Mouse (Mus musculus): ENCODE data around the gene Gm20422. TPM values are rescaled to one million over a fixed set of nuclear protein-coding genes. Genes with fewer than 3 reads are reported as not detected.
"Not testable (repeated sequence)": the region's sequence is repeated elsewhere in the genome, so short reads cannot be mapped to it uniquely, and the experiment has no call there.

Gm20422 gene
- total RNA-seq, 2 experiments from 2014 or later, result 1.3 TPM; not detected in 1

DNA sequence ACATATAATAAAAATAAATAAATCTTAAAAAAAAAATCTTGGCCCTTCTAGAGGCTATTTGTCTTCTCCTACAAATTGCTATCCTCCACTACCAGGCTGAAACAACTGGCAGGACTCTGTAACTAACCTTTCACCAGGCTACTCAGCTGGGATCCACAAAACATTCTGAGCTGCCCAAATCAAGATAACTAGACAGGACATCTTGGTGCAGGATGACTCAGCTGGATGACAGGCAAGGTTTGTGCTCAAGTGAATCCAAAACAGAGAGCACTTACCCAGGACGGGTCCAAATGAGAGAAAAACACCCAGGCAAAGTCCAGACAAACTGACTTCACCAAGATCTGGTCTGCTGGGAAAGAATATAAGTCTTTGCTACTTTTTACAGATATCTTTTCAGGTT is 39.2 kb downstream of the Gm20422 start:
- no peak for ATAC-seq (replicated peaks; ENCODE audit: low FRiP score, low TSS enrichment, poor library complexity, severe bottlenecking)

- peak; percentile 6; the same call in 1 of the 2 replicates for ATAC-seq (replicated peaks; ENCODE audit: low FRiP score, low TSS enrichment, poor library complexity, severe bottlenecking)
Observed at GRCm38 (mm10) chr8:69717232-69717580, 57.5 kb downstream of the Gm20422 start.

GRCm38 (mm10) chr8:69716403-69717231 is 58.1 kb downstream of the Gm20422 start:
- peak; percentile 98 for ATAC-seq (replicated peaks; ENCODE audit: low FRiP score, low TSS enrichment, poor library complexity, severe bottlenecking)

GRCm38 (mm10) chr8:69715366-69715765 is 59.3 kb downstream of the Gm20422 start:
- no peak for ATAC-seq (replicated peaks; ENCODE audit: low FRiP score, low TSS enrichment, poor library complexity, severe bottlenecking)

DNA sequence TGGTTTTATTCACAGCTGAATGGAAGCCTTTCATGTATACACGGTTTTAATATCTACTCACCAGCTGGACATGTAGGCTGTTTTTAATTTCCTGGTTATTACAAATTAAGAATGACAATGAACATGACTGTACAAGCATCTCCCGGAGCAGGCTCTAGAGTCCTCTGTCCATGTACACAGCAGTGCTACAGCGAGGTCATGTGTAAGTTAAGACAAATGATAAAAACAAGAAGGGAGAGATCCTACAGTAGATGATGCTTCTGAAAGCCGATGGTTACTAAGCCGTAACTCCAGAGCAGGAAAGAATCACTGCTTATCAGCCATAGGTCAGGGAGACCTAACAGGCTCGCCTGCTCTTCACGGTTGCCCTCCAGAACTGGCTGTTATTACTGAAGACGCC is 61.2 kb downstream of the Gm20422 start:
- no peak for ATAC-seq (replicated peaks; ENCODE audit: low FRiP score, low TSS enrichment, poor library complexity, severe bottlenecking)

DNA sequence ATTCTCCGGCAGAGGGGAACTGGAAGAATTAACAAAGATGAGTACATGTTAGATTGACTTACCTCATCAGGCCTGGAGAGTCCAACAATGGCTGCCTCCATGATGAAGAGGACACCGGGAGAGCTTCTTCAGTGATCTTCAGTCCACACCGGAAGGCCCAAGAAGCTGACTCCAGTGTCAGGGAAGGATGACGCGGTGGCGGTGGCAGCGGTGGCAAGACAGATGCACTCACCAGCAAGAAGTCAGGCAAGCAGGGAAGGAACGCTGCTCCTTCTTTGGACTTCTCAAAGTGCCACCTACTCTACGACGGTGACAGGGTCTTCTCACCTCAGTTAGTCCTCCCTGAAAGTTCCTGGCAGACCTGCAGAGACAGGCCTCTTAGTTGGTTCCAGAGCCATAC is 64.1 kb downstream of the Gm20422 start, which contains the start of gene Zfp869:
Gene Zfp869 (minus strand): TSS at position 101 of the 400 bp plus-strand sequence.
- ATAC-seq (replicated peaks; ENCODE audit: low FRiP score, low TSS enrichment, poor library complexity, severe bottlenecking), result not testable (repeated sequence)

GRCm38 (mm10) chr8:69701810-69702209 is 72.9 kb downstream of the Gm20422 start:
- ATAC-seq (replicated peaks; ENCODE audit: low FRiP score, low TSS enrichment, poor library complexity, severe bottlenecking), result peak; percentile 55; the same call in 1 of the 2 replicates

Other genes with a start within 250 kb of the Gm20422 start
- 34.9 and 36.2 TPM in 2 replicates for gene Zfp868, start 149.3 kb downstream of the Gm20422 start, total RNA-seq (2014; fragmentation: Nextera tagmentation)
- gene Zfp868, start 149.3 kb downstream of the Gm20422 start, total RNA-seq (2017), result 12.4 and 16.0 TPM in 2 replicates
- 0.59 TPM in 1 of 2 replicates, not detected in the other for gene Zfp964, start 120.4 kb downstream of the Gm20422 start, total RNA-seq (2014; fragmentation: Nextera tagmentation)
- gene Zfp964, start 120.4 kb downstream of the Gm20422 start, total RNA-seq (2017), result 0.61 and 1.2 TPM in 2 replicates
- 16.3 and 25.8 TPM in 2 replicates for gene Zfp869, start 64.2 kb downstream of the Gm20422 start, total RNA-seq (2014; fragmentation: Nextera tagmentation)
- gene Zfp869, start 64.2 kb downstream of the Gm20422 start, total RNA-seq (2017), result 21.5 and 42.9 TPM in 2 replicates
- 6.0 and 6.7 TPM in 2 replicates for gene Zfp963, start 24.9 kb downstream of the Gm20422 start, total RNA-seq (2014; fragmentation: Nextera tagmentation)
- 5.0 and 7.4 TPM in 2 replicates for gene Zfp963, start 24.9 kb downstream of the Gm20422 start, total RNA-seq (2017)
- 48.8 and 58.1 TPM in 2 replicates for gene Atp13a1, start 16.3 kb upstream of the Gm20422 start, total RNA-seq (2014; fragmentation: Nextera tagmentation)
- 13.7 and 23.2 TPM in 2 replicates for gene Atp13a1, start 16.3 kb upstream of the Gm20422 start, total RNA-seq (2017)
- 26.3 and 29.8 TPM in 2 replicates for gene Zfp866, start 16.3 kb upstream of the Gm20422 start, total RNA-seq (2014; fragmentation: Nextera tagmentation)
- 23.4 and 25.7 TPM in 2 replicates for gene Zfp866, start 16.3 kb upstream of the Gm20422 start, total RNA-seq (2017)
- gene Gmip, start 33.8 kb upstream of the Gm20422 start, total RNA-seq (2014; fragmentation: Nextera tagmentation), result 15.1 and 65.6 TPM in 2 replicates
- 7.6 and 28.5 TPM in 2 replicates for gene Gmip, start 33.8 kb upstream of the Gm20422 start, total RNA-seq (2017)
- gene Lpar2, start 47.5 kb upstream of the Gm20422 start, total RNA-seq (2014; fragmentation: Nextera tagmentation), result 2.1 and 2.4 TPM in 2 replicates
- gene Lpar2, start 47.5 kb upstream of the Gm20422 start, total RNA-seq (2017), result 0.28 and 0.38 TPM in 2 replicates
- 65.9 and 72.8 TPM in 2 replicates for gene Pbx4, start 57.6 kb upstream of the Gm20422 start, total RNA-seq (2014; fragmentation: Nextera tagmentation)
- 20.7 and 33.7 TPM in 2 replicates for gene Pbx4, start 57.6 kb upstream of the Gm20422 start, total RNA-seq (2017)
- gene Cilp2, start 112.8 kb upstream of the Gm20422 start, total RNA-seq (2014; fragmentation: Nextera tagmentation), result not detected in 2 replicates
- gene Cilp2, start 112.8 kb upstream of the Gm20422 start, total RNA-seq (2017), result not detected in 2 replicates
- gene Tssk6, start 127.3 kb upstream of the Gm20422 start, total RNA-seq (2014; fragmentation: Nextera tagmentation), result 1.4 TPM in 1 of 2 replicates, not detected in the other
- 0.15 TPM in 1 of 2 replicates, not detected in the other for gene Tssk6, start 127.3 kb upstream of the Gm20422 start, total RNA-seq (2017)
- 110 and 122 TPM in 2 replicates for gene Ndufa13, start 127.7 kb upstream of the Gm20422 start, total RNA-seq (2014; fragmentation: Nextera tagmentation)
- gene Ndufa13, start 127.7 kb upstream of the Gm20422 start, total RNA-seq (2017), result 91.6 and 99.6 TPM in 2 replicates
- gene Yjefn3, start 127.8 kb upstream of the Gm20422 start, total RNA-seq (2014; fragmentation: Nextera tagmentation), result not detected in 2 replicates
- gene Yjefn3, start 127.8 kb upstream of the Gm20422 start, total RNA-seq (2017), result not detected in 2 replicates
- gene Gatad2a, start 221.5 kb upstream of the Gm20422 start, total RNA-seq (2014; fragmentation: Nextera tagmentation), result 75.4 and 89.7 TPM in 2 replicates
- 68.7 and 107 TPM in 2 replicates for gene Gatad2a, start 221.5 kb upstream of the Gm20422 start, total RNA-seq (2017)